Mouse (Mus musculus) MEL (cell line): ENCODE results near the gene Foxf2. TPM values are rescaled to one million over a fixed set of nuclear protein-coding genes. Genes with fewer than 3 reads are reported as not detected.

ENCODE experiments used
- DNase-seq: peaks from one replicate; pipeline ENCODE4 v3.0.0; 2011; ENCODE audit warnings: low read depth, low spot score
- H3K27ac ChIP-seq: 2 replicates; pipeline ENCODE4 v1.5.1; 2012; ENCODE audit warnings: low read depth, mild to moderate bottlenecking, control low read depth, low read length, moderate library complexity; ENCODE audit not compliant: control insufficient read depth
- H3K27me3 ChIP-seq, 2 experiments: fragments of 150-350 bp in 1 of 2; sonication (generic) in 1 of 2; 2 replicates each; pipeline ENCODE4 v1.6.1; 2012; ENCODE audit warnings: low read length in 2 of 2, mild to moderate bottlenecking in 2 of 2, improper control_type of control experiment in 1 of 2, moderate library complexity in 1 of 2; ENCODE audit not compliant: insufficient read depth in 2 of 2, control insufficient read depth in 1 of 2
- H3K36me3 ChIP-seq, 2 experiments: 2 replicates each; pipeline ENCODE4 v1.6.1; 2012 to 2014; ENCODE audit warnings: low read length in 2 of 2, improper control_type of control experiment in 1 of 2, inconsistent platforms in 1 of 2, mild to moderate bottlenecking in 1 of 2; ENCODE audit not compliant: insufficient read depth in 2 of 2, control insufficient read depth in 1 of 2
- H3K4me1 ChIP-seq, 2 experiments: fragments of 150-350 bp in 1 of 2; sonication (generic) in 1 of 2; 2 replicates each; pipeline ENCODE4 v1.6.1; 2012; ENCODE audit warnings: low read length in 2 of 2, improper control_type of control experiment in 1 of 2, mild to moderate bottlenecking in 1 of 2; ENCODE audit not compliant: insufficient read depth in 2 of 2, control insufficient read depth in 1 of 2
- H3K4me3 ChIP-seq, 2 experiments: fragments of 150-350 bp in 1 of 2; sonication (generic) in 1 of 2; 2 replicates each; pipeline ENCODE4 v1.5.1; 2012; ENCODE audit warnings: low read depth in 2 of 2, low read length in 2 of 2, mild to moderate bottlenecking in 2 of 2, moderate library complexity in 2 of 2, control low read depth in 1 of 2, improper control_type of control experiment in 1 of 2; ENCODE audit not compliant: control insufficient read depth in 1 of 2, insufficient read depth in 1 of 2
- H3K79me2 ChIP-seq: 2 replicates; pipeline ENCODE4 v1.6.1; 2012; ENCODE audit warnings: mild to moderate bottlenecking, low read length, moderate library complexity; ENCODE audit not compliant: control insufficient read depth, poor library complexity, insufficient read depth
- H3K9ac ChIP-seq: 2 replicates; pipeline ENCODE4 v1.6.1; 2012; ENCODE audit warnings: low read depth, mild to moderate bottlenecking, control low read depth, low read length, moderate library complexity; ENCODE audit not compliant: control insufficient read depth, poor library complexity, severe bottlenecking
- H3K9me3 ChIP-seq: fragments of 150-350 bp; sonication (generic); replicated peaks from 2 replicates; pipeline ENCODE4 v1.6.1; 2012; ENCODE audit warnings: mild to moderate bottlenecking, low read length, improper control_type of control experiment, moderate library complexity; ENCODE audit not compliant: insufficient read depth
- BHLHE40 ChIP-seq: IDR thresholded peaks from 2 replicates; pipeline ENCODE4 v1.6.1; 2012; ENCODE audit warnings: low read depth, mild to moderate bottlenecking, inconsistent platforms, low read length, improper control_type of control experiment, borderline replicate concordance
- CHD1 ChIP-seq: IDR thresholded peaks from 2 replicates; pipeline ENCODE4 v1.6.1; 2012; ENCODE audit warnings: low read depth, mild to moderate bottlenecking, inconsistent platforms, low read length, improper control_type of control experiment
- E2F4 ChIP-seq: IDR thresholded peaks from 2 replicates; pipeline ENCODE4 v1.6.1; 2011; ENCODE audit warnings: low read depth, low read length, improper control_type of control experiment, borderline replicate concordance
- ELF1 ChIP-seq: IDR thresholded peaks from 2 replicates; pipeline ENCODE4 v1.6.1; 2014; ENCODE audit warnings: low read depth, mild to moderate bottlenecking, inconsistent platforms, low read length, improper control_type of control experiment, moderate library complexity
- ETS1 ChIP-seq: IDR thresholded peaks from 2 replicates; pipeline ENCODE4 v1.6.1; 2012; ENCODE audit warnings: low read depth, mild to moderate bottlenecking, inconsistent platforms, low read length, improper control_type of control experiment, moderate library complexity
- GATA1 ChIP-seq: IDR thresholded peaks from 2 replicates; pipeline ENCODE4 v1.6.1; 2011; ENCODE audit warnings: low read depth, low read length, improper control_type of control experiment
- MXI1 ChIP-seq: IDR thresholded peaks from 2 replicates; pipeline ENCODE4 v1.6.1; 2011; ENCODE audit warnings: mild to moderate bottlenecking, low read depth, low read length, improper control_type of control experiment
- MYC ChIP-seq: IDR thresholded peaks from 2 replicates; pipeline ENCODE4 v1.6.1; 2011; ENCODE audit warnings: low read depth, mild to moderate bottlenecking, low read length, improper control_type of control experiment, moderate library complexity
- RCOR1 ChIP-seq: IDR thresholded peaks from 2 replicates; pipeline ENCODE4 v1.6.1; 2012; ENCODE audit warnings: low read depth, mild to moderate bottlenecking, inconsistent platforms, low read length, improper control_type of control experiment
- TBP ChIP-seq: IDR thresholded peaks from 2 replicates; pipeline ENCODE4 v1.8.0; 2011; ENCODE audit warnings: low read depth, low read length, improper control_type of control experiment
- UBTF ChIP-seq: IDR thresholded peaks from 2 replicates; pipeline ENCODE4 v1.6.1; 2012; ENCODE audit warnings: low read depth, mild to moderate bottlenecking, inconsistent platforms, low read length, improper control_type of control experiment, moderate library complexity, borderline replicate concordance; ENCODE audit not compliant: insufficient read depth
- USF2 ChIP-seq, 2 experiments: IDR thresholded peaks; 2 replicates each; pipeline ENCODE4 v1.6.1; 2011 to 2012; ENCODE audit warnings: improper control_type of control experiment in 2 of 2, low read length in 2 of 2, borderline replicate concordance in 1 of 2, inconsistent platforms in 1 of 2, low read depth in 1 of 2, mild to moderate bottlenecking in 1 of 2; ENCODE audit not compliant: insufficient read depth in 1 of 2
- ZNF384 ChIP-seq: IDR thresholded peaks from 2 replicates; pipeline ENCODE4 v1.6.1; 2012; ENCODE audit warnings: low read depth, mild to moderate bottlenecking, inconsistent platforms, low read length, improper control_type of control experiment
- polyA plus RNA-seq, 2 experiments: library from polyadenylated mRNA; stranded (reverse) in 1 of 2; unstranded in 1 of 2; fragments of >175 nt in 1 of 2; fragments of >200 nt in 1 of 2; gene quantifications; 2 replicates each; pipeline versions ENCODE4 v1.2.1 to v1.2.4; 2012; ENCODE audit warnings: low replicate concordance in 2 of 2, low read depth in 1 of 2; ENCODE audit not compliant: insufficient read length in 2 of 2, insufficient read depth in 1 of 2, missing spikeins in 1 of 2
- total RNA-seq: library from RNA; depleted of rRNA; stranded (reverse); fragments of 300-350 nt; gene quantifications from 2 replicates; pipeline ENCODE4 v1.2.3, GENCODE M21; 2012

The Foxf2 gene
- total and polyA plus RNA-seq, 3 experiments: not detected

- no peak overlapping the region for H3K4me3 ChIP-seq
- H3K9me3 ChIP-seq: no peaks in the 10 kb centered on the region
Measured at GRCm38 (mm10) chr13:31626183-31626801, 676 bp downstream of the Foxf2 start.

GRCm38 (mm10) chr13:31626991-31627625, 1.5 kb downstream of the Foxf2 start:
- Histone ChIP-seq H3K27ac (no peak overlapping the region), H3K79me2 (no peaks in the 10 kb centered on the region), H3K4me1 (no peaks in the 10 kb centered on the region), H3K36me3 (no peaks in the 10 kb centered on the region), H3K9me3 (no peaks in the 10 kb centered on the region), H3K9ac (no peak overlapping the region), H3K4me3 (no peak overlapping the region), H3K27me3 (no peaks in the 10 kb centered on the region)
- DNase-seq: no peak
- TF ChIP-seq ZNF384: no peak
- TF ChIP-seq TBP: no peak

More at GRCm38 (mm10) chr13:31626183-31626801, 676 bp downstream of the Foxf2 start:
- Histone ChIP-seq H3K27me3 (no peaks in the 10 kb centered on the region), H3K36me3 (no peaks in the 10 kb centered on the region), H3K79me2 (no peaks in the 10 kb centered on the region), H3K4me1 (no peaks in the 10 kb centered on the region)
- DNase-seq: no peak
- no peak for TF ChIP-seq ETS1
- TF ChIP-seq BHLHE40: no peak
- TF ChIP-seq GATA1: no peak
- TF ChIP-seq ZNF384: no peak
- TF ChIP-seq E2F4: no peak
- no peak for TF ChIP-seq RCOR1
- no peak for TF ChIP-seq TBP
- TF ChIP-seq ELF1: no peak
- no peak for TF ChIP-seq UBTF
- no peak for TF ChIP-seq CHD1
- no peak for TF ChIP-seq MYC
- TF ChIP-seq MXI1: no peak
- TF ChIP-seq USF2 (IDR thresholded peaks at IDR 0.05; ENCODE audit: borderline replicate concordance in 1 of 2, insufficient read depth in 1 of 2, low read depth in 1 of 2, low read length in 2 of 2): no peak
- TF ChIP-seq, all 39 proteins: peak for 0
- Histone ChIP-seq H3K9ac (no peak overlapping the region), H3K27ac (no peak overlapping the region)
